Mouse (Mus musculus) embryo, embryonic 11 days (tissue): ENCODE measurements around the gene Isca1.
"Not testable (repeated sequence)": the region's sequence is repeated elsewhere in the genome, so short reads cannot be mapped to it uniquely, and the experiment has no call there.

Experiments
- DNase-seq: peaks from one replicate; pipeline ENCODE4 v3.0.0-alpha.2; 2015

Gene Isca1

GRCm38 (mm10) chr13:59769296-59770163, at the start of gene Isca1:
Gene Isca1, minus strand, starts transcription at chr13:59769810.
- DNase-seq = peak; percentile 98

GRCm38 (mm10) chr13:59817352-59817751, 47.7 kb upstream of the Isca1 start:
- DNase-seq = no peak

GRCm38 (mm10) chr13:59814109-59814591, 44.5 kb upstream of the Isca1 start:
- DNase-seq = no peak

GRCm38 (mm10) chr13:59811581-59811980, 42.0 kb upstream of the Isca1 start:
- DNase-seq = no peak

- no peak for DNase-seq
Measured at GRCm38 (mm10) chr13:59801000-59801399, 31.4 kb upstream of the Isca1 start.

- no peak for DNase-seq
Measured at GRCm38 (mm10) chr13:59800077-59800476, 30.5 kb upstream of the Isca1 start.

GRCm38 (mm10) chr13:59798306-59798705, 28.7 kb upstream of the Isca1 start:
- DNase-seq = no peak

GRCm38 (mm10) chr13:59796466-59796848, 26.8 kb upstream of the Isca1 start:
- no peak for DNase-seq

GRCm38 (mm10) chr13:59795807-59796465, 26.3 kb upstream of the Isca1 start:
- DNase-seq = no peak

GRCm38 (mm10) chr13:59794786-59795185, 25.2 kb upstream of the Isca1 start:
- no peak for DNase-seq

- no peak for DNase-seq
Measured at GRCm38 (mm10) chr13:59782145-59782544, 12.5 kb upstream of the Isca1 start, which contains the start of gene Gm49354. Gene Gm49354, minus strand, starts transcription at chr13:59782245.

GRCm38 (mm10) chr13:59779744-59780264, 10.2 kb upstream of the Isca1 start:
- not testable (repeated sequence) for DNase-seq

- DNase-seq = no peak
Measured at GRCm38 (mm10) chr13:59779213-59779612, 9.6 kb upstream of the Isca1 start.

- DNase-seq = no peak
Measured at GRCm38 (mm10) chr13:59775168-59775567, 5.6 kb upstream of the Isca1 start.

GRCm38 (mm10) chr13:59771257-59771656, 1.6 kb upstream of the Isca1 start:
- DNase-seq = no peak

- DNase-seq = no peak
Measured at GRCm38 (mm10) chr13:59770847-59771246, 1.2 kb upstream of the Isca1 start.

- DNase-seq = peak; percentile 95
Measured at GRCm38 (mm10) chr13:59770164-59770562, 553 bp upstream of the Isca1 start.

GRCm38 (mm10) chr13:59768531-59768930, 1.1 kb downstream of the Isca1 start:
- no peak for DNase-seq

GRCm38 (mm10) chr13:59766786-59767515, 2.7 kb downstream of the Isca1 start:
- no peak for DNase-seq

GRCm38 (mm10) chr13:59762791-59763190, 6.8 kb downstream of the Isca1 start:
- no peak for DNase-seq

GRCm38 (mm10) chr13:59756906-59757305, 12.7 kb downstream of the Isca1 start:
- DNase-seq = no peak

- no peak for DNase-seq
Measured at GRCm38 (mm10) chr13:59750310-59750709, 19.3 kb downstream of the Isca1 start.

GRCm38 (mm10) chr13:59746711-59747110, 22.9 kb downstream of the Isca1 start, which contains the start of gene 1700014D04Rik:
Gene 1700014D04Rik, minus strand, starts transcription at chr13:59746752.
- no peak for DNase-seq
